Mouse (Mus musculus) ES-E14 (cell line): ENCODE data around the gene Spag5.

ENCODE experiments used
- CHD2 ChIP-seq: IDR thresholded peaks from 2 replicates; pipeline ENCODE4 v1.6.1; 2014; ENCODE audit warnings: mild to moderate bottlenecking, low read depth, low read length, inconsistent platforms
- HCFC1 ChIP-seq: IDR thresholded peaks from 2 replicates; pipeline ENCODE4 v1.6.1; 2012; ENCODE audit warnings: low read length, inconsistent platforms, borderline replicate concordance; ENCODE audit not compliant: insufficient read depth
- MAFK ChIP-seq: IDR thresholded peaks from 2 replicates; pipeline ENCODE4 v1.6.1; 2014; ENCODE audit warnings: mild to moderate bottlenecking, low read depth, low read length, inconsistent platforms; ENCODE audit not compliant: insufficient read depth
- ZC3H11A ChIP-seq: IDR thresholded peaks from 2 replicates; pipeline ENCODE4 v1.6.1; 2012; ENCODE audit warnings: low read depth, mild to moderate bottlenecking, inconsistent platforms, low read length, borderline replicate concordance
- ZNF384 ChIP-seq: IDR thresholded peaks from 2 replicates; pipeline ENCODE4 v1.6.1; 2012; ENCODE audit warnings: low read depth, low read length, inconsistent platforms

DNA sequence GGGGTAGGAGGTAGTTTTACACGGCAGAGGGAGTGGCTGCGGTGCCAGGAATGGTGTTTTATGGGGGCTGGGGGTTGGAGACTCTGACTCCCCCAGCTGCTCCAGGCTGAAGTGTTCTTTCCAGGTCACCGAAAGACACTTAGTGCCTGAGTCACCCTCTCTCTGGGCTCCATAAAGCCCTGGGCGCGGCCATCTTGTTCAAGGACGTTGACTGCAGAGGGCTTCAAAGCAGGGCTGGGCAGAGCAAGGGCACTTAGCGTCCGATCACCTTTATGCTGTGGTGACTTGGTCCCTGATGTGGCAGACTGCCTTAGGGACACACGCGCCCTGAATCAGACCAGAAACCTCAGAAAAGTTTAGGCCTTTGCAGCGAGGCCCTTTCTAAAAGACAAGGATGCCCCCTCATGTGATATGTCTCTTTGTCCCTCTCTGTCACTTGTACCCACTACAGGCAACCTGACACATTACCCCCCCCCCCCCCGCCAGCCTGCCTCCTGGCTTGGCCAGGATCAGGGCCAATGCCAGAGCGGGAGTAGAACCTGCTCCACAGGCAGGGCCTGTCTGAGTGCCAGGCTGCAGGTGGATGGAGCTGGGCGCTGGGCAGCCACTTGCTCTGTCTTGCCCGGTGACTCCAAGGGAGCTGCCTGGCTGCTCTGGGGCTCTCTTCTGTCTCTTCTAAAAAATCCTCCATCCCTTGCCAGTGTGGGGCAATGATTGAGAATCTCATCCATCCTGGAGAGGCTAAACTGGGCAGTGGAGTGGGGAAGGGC, 66.3 kb downstream of the Spag5 start:
- TF ChIP-seq ZC3H11A (no peak), ZNF384 (no peak), HCFC1 (no peak), CHD2 (no peak), MAFK (no peak)
